Mouse (Mus musculus) embryonic facial prominence, embryonic 12.5 days (tissue): ENCODE results near the gene Olfr61. TPM values are rescaled to one million over a fixed set of nuclear protein-coding genes. Genes with fewer than 3 reads are reported as not detected.
"Not testable (repeated sequence)": the region's sequence is repeated elsewhere in the genome, so short reads cannot be mapped to it uniquely, and the experiment has no call there.

Experiments used
- ATAC-seq: fragments of 200-750 bp; cut with Nextera tagmentation; 2 replicates; pipeline ENCODE4 v1.8.0; 2017; ENCODE audit not compliant: insufficient number of reproducible peaks, insufficient read depth, low FRiP score, low TSS enrichment
- H3K27ac ChIP-seq: fragments of 300-500 bp; sonication (generic); 2 replicates; pipeline ENCODE4 v1.5.1; 2016; ENCODE audit warnings: mild to moderate bottlenecking
- H3K27me3 ChIP-seq: fragments of 300-500 bp; sonication (generic); 2 replicates; pipeline ENCODE4 v1.6.1; 2016; ENCODE audit warnings: mild to moderate bottlenecking, moderate library complexity
- H3K36me3 ChIP-seq: fragments of 300-500 bp; sonication (generic); 2 replicates; pipeline ENCODE4 v1.6.1; 2016; ENCODE audit warnings: mild to moderate bottlenecking
- H3K4me1 ChIP-seq: fragments of 300-500 bp; sonication (generic); 2 replicates; pipeline ENCODE4 v1.6.1; 2016
- H3K4me2 ChIP-seq: fragments of 300-500 bp; sonication (generic); replicated peaks from 2 replicates; pipeline ENCODE4 v1.6.1; 2016; ENCODE audit warnings: mild to moderate bottlenecking, moderate library complexity
- H3K4me3 ChIP-seq: fragments of 300-500 bp; sonication (generic); 2 replicates; pipeline ENCODE4 v1.5.1; 2016; ENCODE audit warnings: mild to moderate bottlenecking
- H3K9ac ChIP-seq: fragments of 300-500 bp; sonication (generic); 2 replicates; pipeline ENCODE4 v1.6.1; 2016; ENCODE audit warnings: mild to moderate bottlenecking, moderate library complexity
- H3K9me3 ChIP-seq: fragments of 300-500 bp; sonication (generic); 2 replicates; pipeline ENCODE4 v1.6.1; 2016; ENCODE audit warnings: mild to moderate bottlenecking, moderate library complexity
- WGBS: fragments of 180-500 bp; shearing (Covaris S2); methylation state at CpG from one replicate; pipeline ENCODE4 v1.1.7; 2016; 5-methylcytosine and 5-hydroxymethylcytosine counted together
- polyA plus RNA-seq: library from polyadenylated mRNA; unstranded; fragments of >200 nt; fragmentation: Nextera tagmentation; extraction: Ambion mirVana; gene quantifications from 2 replicates; pipeline ENCODE4 v1.2.1, GENCODE M21; 2016

Olfr61 gene
- not detected in 2 replicates for polyA plus RNA-seq

DNA sequence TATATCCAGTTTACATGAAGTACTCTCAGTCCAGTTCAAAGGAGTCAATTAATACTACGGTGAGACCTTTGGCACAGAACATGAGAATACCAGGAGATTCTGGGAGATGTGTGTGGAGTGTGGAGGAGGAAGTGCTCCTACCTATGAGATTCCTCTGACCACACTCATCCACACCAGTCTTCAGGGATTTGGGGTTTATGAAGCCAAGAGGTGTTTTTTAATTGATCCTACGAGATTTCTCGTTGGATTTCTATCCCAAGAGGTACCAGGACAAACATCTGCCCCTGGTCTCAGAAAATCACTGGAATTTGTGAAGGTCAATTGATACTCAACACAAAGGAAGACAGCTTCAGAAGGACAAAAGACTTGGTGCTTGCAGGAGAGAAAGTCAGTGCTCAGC is at the start of gene Olfr61:
Gene Olfr61, plus strand, starts transcription at position 301 of the 400 bp plus-strand sequence.
- H3K4me3 ChIP-seq, H3K27ac ChIP-seq, H3K27me3 ChIP-seq, H3K4me1 ChIP-seq, H3K36me3 ChIP-seq, H3K9ac ChIP-seq, H3K4me2 ChIP-seq, H3K9me3 ChIP-seq, ATAC-seq: not testable (repeated sequence)
- 84% methylated on average over 3 of the region's 3 CpGs for WGBS

DNA sequence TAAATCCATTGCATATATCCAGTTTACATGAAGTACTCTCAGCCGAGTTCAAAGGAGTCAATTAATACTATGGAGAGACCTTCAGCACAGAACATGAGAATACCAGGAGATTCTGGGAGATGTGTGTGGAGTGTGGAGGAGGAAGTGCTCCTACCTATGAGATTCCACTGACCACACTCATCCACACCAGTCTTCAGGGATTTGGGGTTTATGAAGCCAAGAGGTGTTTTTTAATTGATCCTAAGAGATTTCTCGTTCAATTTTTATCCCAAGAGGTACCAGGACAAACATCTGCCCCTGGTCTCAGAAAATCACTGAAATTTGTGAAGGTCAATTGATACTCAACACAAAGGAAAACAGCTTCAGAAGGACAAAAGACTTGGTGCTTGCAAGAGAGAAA is 27.8 kb upstream of the Olfr61 start, which contains the start of gene Olfr46:
Gene Olfr46, plus strand, starts transcription at position 301 of the 400 bp plus-strand sequence.
- ATAC-seq, H3K4me2 ChIP-seq, H3K27me3 ChIP-seq, H3K9ac ChIP-seq, H3K4me1 ChIP-seq, H3K27ac ChIP-seq, H3K36me3 ChIP-seq, H3K4me3 ChIP-seq, H3K9me3 ChIP-seq: not testable (repeated sequence)
- WGBS, result 76% methylated on average over 2 of the region's 2 CpGs

DNA sequence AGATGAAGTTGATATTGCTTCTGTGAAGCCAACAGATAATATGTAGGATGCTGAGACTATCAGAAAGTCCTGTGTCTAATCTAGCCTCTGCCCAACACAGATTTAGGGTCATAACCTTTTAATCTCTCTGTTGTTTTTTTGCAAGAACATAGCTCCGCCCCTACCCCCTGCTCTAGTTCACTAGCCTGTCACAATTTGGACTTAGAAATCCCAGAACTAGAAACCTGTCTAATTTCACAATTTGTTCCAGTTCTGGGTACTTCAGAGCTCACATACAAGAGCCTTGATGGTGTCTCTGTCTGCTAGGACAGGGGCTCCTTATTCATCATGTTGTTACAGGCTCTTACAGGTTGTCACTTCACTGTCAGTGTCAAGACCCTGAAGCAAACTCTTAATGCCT is 1.8 kb downstream of the Olfr61 start:
- Histone ChIP-seq H3K27ac (no peak overlapping the region), H3K4me3 (no peak overlapping the region), H3K27me3 (no peaks in the 10 kb centered on the region), H3K9ac (no peak overlapping the region), H3K9me3 (no peaks in the 10 kb centered on the region), H3K36me3 (no peaks in the 10 kb centered on the region), H3K4me2 (no peak overlapping the region), H3K4me1 (no peaks in the 10 kb centered on the region)
- no peak for ATAC-seq
- 82% methylated on average over 1 of the region's 1 CpGs for WGBS

DNA sequence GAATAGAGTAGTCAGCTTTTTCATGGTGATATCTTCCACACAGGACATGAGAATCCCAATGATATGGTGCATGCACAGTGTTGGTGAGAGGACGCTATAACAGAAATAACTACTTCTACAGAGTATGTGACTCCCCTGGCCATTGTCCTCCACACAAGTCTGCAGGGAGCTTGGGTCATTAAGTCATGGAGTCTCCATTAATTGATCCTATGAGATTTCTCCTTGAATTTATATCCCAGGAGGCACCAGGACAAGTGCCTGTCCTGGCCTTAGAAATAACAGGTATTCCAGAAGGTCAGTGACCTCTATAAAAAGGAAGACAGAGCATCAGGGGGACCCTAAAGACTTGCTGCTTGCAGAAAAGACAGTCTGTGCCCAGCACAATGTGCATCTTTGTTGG is 17.4 kb downstream of the Olfr61 start, which contains the start of gene Olfr53:
Gene Olfr53, plus strand, starts transcription at position 301 of the 400 bp plus-strand sequence.
- no peaks in the 10 kb centered on the region for H3K9me3 ChIP-seq
- ATAC-seq, result no peak
- WGBS, result 83% methylated on average over 1 of the region's 1 CpGs
- H3K4me3 ChIP-seq, result no peak within 1 kb of the TSS
- H3K27me3 ChIP-seq, result no peaks in the 10 kb centered on the region
- no peaks in the 10 kb centered on the region for H3K36me3 ChIP-seq
- H3K9ac ChIP-seq, result no peak within 1 kb of the TSS
- H3K4me2 ChIP-seq, result no peak within 1 kb of the TSS
- H3K4me1 ChIP-seq, result no peaks in the 10 kb centered on the region
- no peak within 1 kb of the TSS for H3K27ac ChIP-seq

DNA sequence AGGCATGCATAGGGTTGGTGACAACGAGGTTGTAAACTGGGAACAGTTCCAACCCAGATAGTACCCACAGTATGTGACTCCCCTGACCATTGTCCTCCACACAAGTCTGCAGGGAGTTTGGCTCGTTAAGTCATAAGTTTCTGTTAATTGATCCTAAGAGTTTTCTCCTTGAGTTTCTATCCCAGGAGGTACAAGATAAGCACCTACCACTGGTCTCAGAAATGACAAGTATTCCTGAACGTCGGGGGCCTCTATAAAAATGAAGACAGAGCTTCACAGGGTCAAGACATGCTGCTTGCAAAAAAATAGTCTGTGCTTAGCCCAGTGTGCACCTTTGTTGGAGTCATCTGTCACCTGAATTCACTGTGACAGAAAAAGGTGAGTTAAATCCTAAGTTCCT is 30.9 kb downstream of the Olfr61 start, which contains the start of gene Olfr539:
Gene Olfr539, plus strand, starts transcription at position 301 of the 400 bp plus-strand sequence.
- no peak within 1 kb of the TSS for H3K27ac ChIP-seq
- no peak within 1 kb of the TSS for H3K4me2 ChIP-seq
- H3K27me3 ChIP-seq, result no peaks in the 10 kb centered on the region
- H3K9ac ChIP-seq, result no peak within 1 kb of the TSS
- H3K9me3 ChIP-seq, result no peaks in the 10 kb centered on the region
- no peaks in the 10 kb centered on the region for H3K4me1 ChIP-seq
- H3K4me3 ChIP-seq, result no peak within 1 kb of the TSS
- no peak for ATAC-seq
- no peaks in the 10 kb centered on the region for H3K36me3 ChIP-seq
- 81% methylated on average over 4 of the region's 4 CpGs for WGBS

DNA sequence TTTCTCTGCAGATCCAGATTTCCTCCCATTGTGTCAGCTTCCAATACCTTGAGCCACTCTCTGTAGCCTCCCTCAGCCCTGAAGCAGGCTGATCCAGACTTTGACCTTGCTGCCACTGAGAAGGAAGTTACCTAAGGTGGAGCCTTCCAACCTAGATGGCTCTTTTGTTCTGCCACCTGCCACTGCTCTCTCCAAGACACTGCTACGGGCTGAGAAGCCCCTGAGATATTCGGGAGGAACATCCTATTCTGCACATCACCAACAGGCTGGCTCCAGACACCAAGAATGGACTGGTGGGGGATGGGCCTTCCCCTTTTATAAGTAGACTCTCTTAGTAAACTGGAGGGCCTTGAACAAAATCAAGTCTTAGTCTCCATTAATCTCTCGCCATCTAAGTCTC is 41.9 kb downstream of the Olfr61 start:
- not testable (repeated sequence) for H3K27ac ChIP-seq, H3K9me3 ChIP-seq, H3K4me3 ChIP-seq, H3K4me2 ChIP-seq, H3K36me3 ChIP-seq, H3K27me3 ChIP-seq, ATAC-seq, H3K4me1 ChIP-seq, H3K9ac ChIP-seq
- WGBS, result 86% methylated on average over 3 of the region's 3 CpGs

DNA sequence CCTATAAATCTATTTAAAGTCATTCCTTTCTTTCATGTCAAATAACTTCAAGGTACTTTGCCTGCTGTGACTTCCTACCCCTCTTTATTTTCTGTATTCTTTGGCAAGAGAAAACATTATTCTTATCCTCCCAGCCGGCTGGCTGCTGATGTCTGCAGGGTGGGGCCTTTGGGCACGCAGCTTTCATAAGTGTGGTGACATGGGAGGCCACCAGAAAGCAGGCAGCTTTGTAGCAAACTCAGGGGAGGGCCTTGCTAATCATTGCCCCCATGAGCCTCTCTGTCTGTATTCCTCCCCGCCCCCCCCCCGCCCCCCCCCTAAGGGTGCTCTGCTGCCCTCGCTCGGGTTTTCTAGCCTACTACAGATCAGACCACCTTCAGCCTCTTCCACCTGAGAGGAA is 47.1 kb downstream of the Olfr61 start:
- 5% methylated on average over 4 of the region's 6 CpGs for WGBS
- Histone ChIP-seq H3K36me3 (no peaks in the 10 kb centered on the region), H3K4me3 (no peak overlapping the region), H3K4me2 (0 out of 2 replicates have a peak overlapping the region, but pooled peaks have one; percentile 15), H3K27me3 (no peaks in the 10 kb centered on the region), H3K27ac (no peak overlapping the region), H3K9me3 (0 out of 2 replicates have a peak, but pooled peaks cover 3% of the 10 kb centered on the region), H3K4me1 (no peaks in the 10 kb centered on the region), H3K9ac (no peak overlapping the region)
- ATAC-seq, result no peak

DNA sequence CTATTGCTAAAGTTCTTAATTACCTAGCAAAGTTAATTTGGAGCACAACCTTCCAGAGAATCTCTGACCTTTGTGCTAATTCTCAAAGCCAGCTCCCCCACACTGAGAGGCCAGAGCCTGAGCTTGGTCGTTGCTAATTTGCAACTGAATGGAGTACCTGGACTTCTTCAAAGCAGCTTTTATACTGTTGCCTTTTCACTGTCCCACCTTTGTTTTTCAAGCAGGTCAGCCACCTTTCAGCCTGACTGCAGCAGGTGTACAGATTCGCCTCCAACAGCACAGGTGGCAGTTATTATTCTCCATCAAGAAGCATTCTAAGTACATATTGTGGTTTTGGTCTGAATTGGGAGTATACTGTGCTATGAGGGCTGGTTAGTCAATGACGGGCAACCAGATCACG is 50.8 kb downstream of the Olfr61 start:
- not testable (repeated sequence) for ATAC-seq, H3K9ac ChIP-seq, H3K9me3 ChIP-seq, H3K4me3 ChIP-seq, H3K4me2 ChIP-seq, H3K36me3 ChIP-seq, H3K4me1 ChIP-seq, H3K27me3 ChIP-seq, H3K27ac ChIP-seq
- WGBS, result 62% methylated on average over 4 of the region's 4 CpGs

DNA sequence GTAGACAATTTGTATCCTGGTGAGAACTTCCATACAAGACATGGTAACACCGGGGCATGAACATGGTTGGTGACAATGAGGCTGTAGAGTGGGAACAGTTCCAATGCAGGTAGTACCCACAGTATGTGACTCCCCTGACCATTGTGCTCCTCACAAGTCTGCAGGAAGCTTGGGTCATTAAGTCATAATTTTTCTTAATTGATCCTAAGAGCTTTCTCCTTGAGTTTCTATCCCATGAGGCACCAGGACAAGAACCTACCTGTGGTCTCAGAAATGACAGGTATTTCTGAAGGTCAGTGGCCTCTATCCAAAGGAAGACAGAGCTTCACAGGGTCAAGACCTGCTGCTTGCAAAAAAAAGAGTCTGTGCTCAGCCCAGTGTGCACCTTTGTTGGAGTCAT is 52.9 kb downstream of the Olfr61 start, which contains the start of gene Olfr45:
Gene Olfr45, plus strand, starts transcription at position 301 of the 400 bp plus-strand sequence.
- no peaks in the 10 kb centered on the region for H3K27me3 ChIP-seq
- H3K4me1 ChIP-seq, result no peaks in the 10 kb centered on the region
- H3K9ac ChIP-seq, result no peak within 1 kb of the TSS
- no peak within 1 kb of the TSS for H3K27ac ChIP-seq
- 91% methylated on average over 1 of the region's 1 CpGs for WGBS
- H3K4me3 ChIP-seq, result no peak within 1 kb of the TSS
- no peaks in the 10 kb centered on the region for H3K36me3 ChIP-seq
- no peak for ATAC-seq
- H3K4me2 ChIP-seq, result no peak within 1 kb of the TSS
- H3K9me3 ChIP-seq, result 0 out of 2 replicates have a peak, but pooled peaks cover 3% of the 10 kb centered on the region

Other genes starting within 250 kb of the Olfr61 start
- gene Olfr531, start 226.1 kb upstream of the Olfr61 start, polyA plus RNA-seq, result not detected in 2 replicates
- gene Olfr532, start 207.3 kb upstream of the Olfr61 start, polyA plus RNA-seq, result not detected in 2 replicates
- not detected in 2 replicates for gene Olfr533, start 165.6 kb upstream of the Olfr61 start, polyA plus RNA-seq
- gene Olfr535, start 144.8 kb upstream of the Olfr61 start, polyA plus RNA-seq, result not detected in 2 replicates
- gene Olfr536, start 121.6 kb upstream of the Olfr61 start, polyA plus RNA-seq, result not detected in 2 replicates
- gene Olfr538, start 61.1 kb upstream of the Olfr61 start, polyA plus RNA-seq, result not detected in 2 replicates
- gene Olfr46, start 27.7 kb upstream of the Olfr61 start, polyA plus RNA-seq, result not detected in 2 replicates
- not detected in 2 replicates for gene Olfr53, start 17.5 kb downstream of the Olfr61 start, polyA plus RNA-seq
- gene Olfr539, start 31.0 kb downstream of the Olfr61 start, polyA plus RNA-seq, result 0.01 and 0.03 TPM in 2 replicates
- not detected in 2 replicates for gene Olfr45, start 53.0 kb downstream of the Olfr61 start, polyA plus RNA-seq
- not detected in 2 replicates for gene Olfr541, start 68.3 kb downstream of the Olfr61 start, polyA plus RNA-seq
- gene Cyp2e1, start 134.8 kb downstream of the Olfr61 start, polyA plus RNA-seq, result not detected in 2 replicates
- gene Syce1, start 158.9 kb downstream of the Olfr61 start, polyA plus RNA-seq, result 0.14 and 0.33 TPM in 2 replicates
- 3.7 and 4.2 TPM in 2 replicates for gene Zfp941, start 193.2 kb downstream of the Olfr61 start, polyA plus RNA-seq
- 2.1 and 2.6 TPM in 2 replicates for gene Urah, start 206.0 kb downstream of the Olfr61 start, polyA plus RNA-seq
- not detected in 2 replicates for gene Scgb1c1, start 216.6 kb downstream of the Olfr61 start, polyA plus RNA-seq
- gene Odf3, start 218.8 kb downstream of the Olfr61 start, polyA plus RNA-seq, result not detected in 2 replicates
- not detected in 2 replicates for gene Gm45785, start 227.4 kb downstream of the Olfr61 start, polyA plus RNA-seq
- 69.2 and 76.6 TPM in 2 replicates for gene Ric8a, start 228.0 kb downstream of the Olfr61 start, polyA plus RNA-seq
- gene Bet1l, start 228.6 kb downstream of the Olfr61 start, polyA plus RNA-seq, result 36.0 and 44.3 TPM in 2 replicates